Mouse (Mus musculus) midbrain, embryonic 14.5 days (tissue): Measurements from ENCODE around the gene Spg7. TPM values are rescaled to one million over a fixed set of nuclear protein-coding genes. Genes with fewer than 3 reads are reported as not detected.
"Not testable (repeated sequence)": the region's sequence is repeated elsewhere in the genome, so short reads cannot be mapped to it uniquely, and the experiment has no call there.

ENCODE experiments used
- ATAC-seq: fragments of 200-750 bp; cut with Nextera tagmentation; 2 replicates; pipeline ENCODE4 v1.8.0; 2017; ENCODE audit warnings: moderate number of reproducible peaks, moderate library complexity; ENCODE audit not compliant: low FRiP score, low TSS enrichment
- DNase-seq: peaks from one replicate; pipeline ENCODE4 v3.0.0-alpha.2; 2015
- H3K27ac ChIP-seq: fragments of 300-500 bp; sonication (generic); replicated peaks from 2 replicates; pipeline ENCODE4 v1.5.1; 2014; ENCODE audit warnings: mild to moderate bottlenecking, low read depth, low read length, moderate library complexity
- H3K27me3 ChIP-seq: fragments of 300-500 bp; sonication (generic); 2 replicates; pipeline ENCODE4 v1.6.1; 2014; ENCODE audit warnings: low read length, control low read depth, mixed read lengths; ENCODE audit not compliant: control insufficient read depth, insufficient read depth
- H3K36me3 ChIP-seq: fragments of 300-500 bp; sonication (generic); 2 replicates; pipeline ENCODE4 v1.6.1; 2014; ENCODE audit warnings: low read length, control low read depth; ENCODE audit not compliant: control insufficient read depth, insufficient read depth
- H3K4me1 ChIP-seq: fragments of 300-500 bp; sonication (generic); 2 replicates; pipeline ENCODE4 v1.6.1; 2014; ENCODE audit warnings: mild to moderate bottlenecking, antibody characterized with exemption, low read length, control low read depth; ENCODE audit not compliant: control insufficient read depth, insufficient read depth
- H3K4me2 ChIP-seq: fragments of 300-500 bp; sonication (generic); 2 replicates; pipeline ENCODE4 v1.6.1; 2014; ENCODE audit warnings: mild to moderate bottlenecking, low read length, moderate library complexity
- H3K4me3 ChIP-seq: fragments of 300-500 bp; sonication (generic); replicated peaks from 2 replicates; pipeline ENCODE4 v1.5.1; 2014; ENCODE audit warnings: low read depth, low read length
- H3K9ac ChIP-seq: fragments of 300-500 bp; sonication (generic); replicated peaks from 2 replicates; pipeline ENCODE4 v1.6.1; 2014; ENCODE audit warnings: mild to moderate bottlenecking, low read length, moderate library complexity
- H3K9me3 ChIP-seq: fragments of 300-500 bp; sonication (generic); 2 replicates; pipeline ENCODE4 v1.6.1; 2016; ENCODE audit warnings: low read length, control low read depth, mixed read lengths; ENCODE audit not compliant: control insufficient read depth
- WGBS: fragments of 180-500 bp; shearing (Covaris S2); extraction: QIAGEN DNeasy Blood & Tissue Kit; methylation state at CpG from one replicate; pipeline ENCODE4 v1.1.7; 2014; 5-methylcytosine and 5-hydroxymethylcytosine counted together
- polyA plus RNA-seq: library from polyadenylated mRNA; unstranded; fragments of >200 nt; fragmentation: Nextera tagmentation; extraction: Ambion mirVana; gene quantifications from 2 replicates; pipeline ENCODE4 v1.2.1, GENCODE M21; 2014

Gene Spg7
- polyA plus RNA-seq, 1 experiment from 2014 or later, result 42.0 TPM

- DNase-seq (no peak), ATAC-seq (no peak)
- no peak overlapping the region for H3K9ac ChIP-seq
- H3K4me2 ChIP-seq, result no peak overlapping the region
- H3K27me3 ChIP-seq, result no peaks in the 10 kb centered on the region
- no peak overlapping the region for H3K4me3 ChIP-seq
- 74% methylated on average over 12 of the region's 12 CpGs for WGBS
- no peak overlapping the region for H3K27ac ChIP-seq
- H3K9me3 ChIP-seq, result no peaks in the 10 kb centered on the region
- no peaks in the 10 kb centered on the region for H3K4me1 ChIP-seq
- H3K36me3 ChIP-seq, result peaks cover 44% of the 10 kb centered on the region
Observed at GRCm38 (mm10) chr8:123097786-123098584, 35.2 kb downstream of the Spg7 start.

- Histone ChIP-seq H3K9ac (no peak overlapping the region; the same call in 1 of the 2 replicates), H3K4me2 (no peak overlapping the region)
- WGBS, result 64% methylated on average over 8 of the region's 8 CpGs
Observed at GRCm38 (mm10) chr8:123100288-123100687, 37.5 kb downstream of the Spg7 start.

GRCm38 (mm10) chr8:123101244-123101643 lies 38.5 kb downstream of the Spg7 start:
- Histone ChIP-seq H3K4me3 (no peak overlapping the region; the same call in 1 of the 2 replicates), H3K9ac (no peak overlapping the region; the same call in 1 of the 2 replicates), H3K4me1 (peaks cover 7% of the 10 kb centered on the region), H3K9me3 (no peaks in the 10 kb centered on the region), H3K27ac (no peak overlapping the region), H3K36me3 (peaks cover 38% of the 10 kb centered on the region), H3K4me2 (no peak overlapping the region), H3K27me3 (no peaks in the 10 kb centered on the region)
- WGBS, result 82% methylated on average over 4 of the region's 4 CpGs
- DNase-seq (no peak), ATAC-seq (no peak)

More at GRCm38 (mm10) chr8:123100288-123100687, 37.5 kb downstream of the Spg7 start:
- Histone ChIP-seq H3K4me1 (peaks cover 7% of the 10 kb centered on the region), H3K27ac (no peak overlapping the region), H3K36me3 (peaks cover 42% of the 10 kb centered on the region), H3K9me3 (no peaks in the 10 kb centered on the region), H3K27me3 (no peaks in the 10 kb centered on the region), H3K4me3 (no peak overlapping the region)
- DNase-seq, result no peak
- no peak for ATAC-seq

- Histone ChIP-seq H3K4me3 (peak within 1 kb of the TSS; percentile 79), H3K27ac (peak within 1 kb of the TSS; percentile 95), H3K36me3 (peaks cover 38% of the 10 kb centered on the region), H3K9ac (peak within 1 kb of the TSS; percentile 94), H3K4me1 (peaks cover 7% of the 10 kb centered on the region), H3K4me2 (peak within 1 kb of the TSS; percentile 85), H3K9me3 (no peaks in the 10 kb centered on the region), H3K27me3 (no peaks in the 10 kb centered on the region)
- WGBS, result 1% methylated on average over 56 of the region's 56 CpGs
- DNase-seq, result peak; percentile 98
- ATAC-seq, result peak; percentile 96
Observed at GRCm38 (mm10) chr8:123101735-123102685, 39.3 kb downstream of the Spg7 start, which contains the start of gene Rpl13. Gene Rpl13, plus strand, starts transcription at chr8:123102350.

GRCm38 (mm10) chr8:123102855-123103254 lies 40.1 kb downstream of the Spg7 start:
- not testable (repeated sequence) for ATAC-seq, DNase-seq
- 0% methylated on average over 18 of the region's 26 CpGs for WGBS

GRCm38 (mm10) chr8:123103285-123103684 lies 40.5 kb downstream of the Spg7 start:
- H3K4me1 ChIP-seq, result peaks cover 7% of the 10 kb centered on the region
- ATAC-seq (no peak), DNase-seq (no peak)
- no peak overlapping the region for H3K27ac ChIP-seq
- peak overlapping the region; percentile 79 for H3K4me3 ChIP-seq
- H3K9me3 ChIP-seq, result no peaks in the 10 kb centered on the region
- peaks cover 26% of the 10 kb centered on the region for H3K36me3 ChIP-seq
- peak overlapping the region; percentile 94 for H3K9ac ChIP-seq
- no peaks in the 10 kb centered on the region for H3K27me3 ChIP-seq
- WGBS, result 17% methylated on average over 15 of the region's 15 CpGs
- peak overlapping the region; percentile 85 for H3K4me2 ChIP-seq

More at GRCm38 (mm10) chr8:123102855-123103254, 40.1 kb downstream of the Spg7 start:
- not testable (repeated sequence) for H3K4me1 ChIP-seq, H3K9me3 ChIP-seq, H3K27me3 ChIP-seq
- Histone ChIP-seq H3K4me3 (peak overlapping the region; percentile 79), H3K27ac (peak overlapping the region; percentile 95; the same call in 1 of the 2 replicates), H3K9ac (peak overlapping the region; percentile 94), H3K36me3 (peaks cover 30% of the 10 kb centered on the region), H3K4me2 (peak overlapping the region; percentile 85)

GRCm38 (mm10) chr8:123104046-123104767 lies 41.5 kb downstream of the Spg7 start:
- DNase-seq, result no peak
- Histone ChIP-seq H3K9ac (no peak overlapping the region), H3K27me3 (no peaks in the 10 kb centered on the region), H3K27ac (no peak overlapping the region), H3K4me1 (peaks cover 7% of the 10 kb centered on the region), H3K4me3 (peak overlapping the region; percentile 79; the same call in 1 of the 2 replicates), H3K4me2 (0 out of 2 replicates have a peak overlapping the region, but pooled peaks have one; percentile 85), H3K36me3 (peaks cover 22% of the 10 kb centered on the region), H3K9me3 (no peaks in the 10 kb centered on the region)
- WGBS, result 90% methylated on average over 6 of the region's 6 CpGs
- ATAC-seq, result no peak
